Mouse (Mus musculus): ENCODE measurements at regions not wholly inside any gene's neighbourhood (a gene's known extent, or its start where the extent isn't known, plus 50 kb on each side); places are given as distances from the start of the nearest gene placed in this dataset.

DNA sequence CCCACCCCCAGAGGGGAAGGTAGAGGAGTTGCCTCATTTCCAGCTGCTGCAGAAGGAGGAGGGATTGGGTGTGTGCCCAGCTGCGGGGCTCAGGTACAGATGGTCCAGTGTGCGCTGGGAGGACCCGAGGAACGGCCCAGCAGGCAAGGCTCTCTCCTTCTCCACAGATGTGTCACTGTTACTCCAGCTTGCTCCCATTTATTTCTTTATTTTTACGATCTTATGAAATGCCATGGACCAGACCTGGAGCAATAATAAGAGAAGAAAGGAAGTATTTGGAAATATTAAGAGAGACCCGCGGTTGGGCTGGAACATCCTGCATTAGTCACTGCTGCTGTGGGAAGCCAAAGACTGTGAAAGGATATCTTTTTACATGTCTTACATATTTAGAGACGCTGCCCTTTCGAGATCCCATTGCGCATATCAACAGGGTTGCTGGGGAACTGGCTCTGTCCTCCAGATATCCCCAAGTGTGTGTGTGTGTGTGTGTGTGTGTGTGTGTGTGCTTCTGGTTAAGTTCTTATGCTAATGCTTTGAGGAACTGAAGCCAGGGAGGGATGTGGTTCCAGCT lies 58.9 kb downstream of the Zfp281 start:
- TF ChIP-seq POLR2A (IDR thresholded peaks at IDR 0.05; ENCODE audit: borderline replicate concordance, low read depth, low read length) (no peak), CTCF (IDR thresholded peaks at IDR 0.05; ENCODE audit: low read depth, low read length) (no peak)
